Mouse (Mus musculus): Measurements from ENCODE around the gene Igsf8. TPM values are rescaled to one million over a fixed set of nuclear protein-coding genes. Genes with fewer than 3 reads are reported as not detected.

Gene Igsf8
- total and polyA plus RNA-seq, 3 experiments = 10.9 to 39.9 (median 13.5) TPM

DNA sequence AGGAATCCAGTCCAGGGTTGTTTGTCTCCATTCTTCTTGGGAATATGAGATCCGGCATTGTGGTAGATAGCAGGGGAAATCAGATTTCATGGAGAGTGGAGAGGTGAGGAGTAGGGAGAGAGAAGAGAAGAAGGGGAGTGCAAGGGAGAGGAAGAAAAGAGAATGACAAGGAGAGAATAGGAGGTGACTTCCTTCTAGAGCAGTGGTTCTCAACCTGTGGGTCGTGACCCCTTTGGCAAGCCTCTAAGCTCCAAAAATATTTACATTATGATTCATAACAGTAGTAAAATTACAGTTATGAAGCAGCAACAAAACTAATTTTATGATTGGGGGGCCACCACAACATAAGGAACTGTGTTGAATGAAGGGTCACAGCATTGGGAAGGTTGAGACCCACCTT, 71.5 kb downstream of the Igsf8 start:
- no peaks in the 10 kb centered on the region for H3K36me3 ChIP-seq (ENCODE audit: control insufficient read depth, insufficient read depth, low read length)
- DNase-seq = no peak
- H3K9ac ChIP-seq (ENCODE audit: low read depth, low read length) = no peak overlapping the region
- no peak overlapping the region for H3K27ac ChIP-seq
- 0 out of 2 replicates have a peak, but pooled peaks cover 4% of the 10 kb centered on the region for H3K27me3 ChIP-seq (ENCODE audit: control insufficient read depth, insufficient read depth, low read length)
- 79% methylated on average over 2 of the region's 2 CpGs for WGBS
- intact Hi-C loops (cut with DNase I) = no loop called here
- H3K4me1 ChIP-seq (ENCODE audit: control insufficient read depth, insufficient read depth, low read length) = no peaks in the 10 kb centered on the region
- H3K79me2 ChIP-seq (replicated peaks; ENCODE audit: control insufficient read depth, insufficient read depth, low read length) = no peaks in the 10 kb centered on the region
- TF ChIP-seq CTCF (IDR thresholded peaks at IDR 0.05) (no peak), POLR2A (IDR thresholded peaks at IDR 0.05; ENCODE audit: insufficient read depth, low read depth, low read length) (no peak), EP300 (IDR thresholded peaks at IDR 0.05; ENCODE audit: insufficient read depth, low read depth, low read length) (no peak)
- H3K4me3 ChIP-seq = no peak overlapping the region

- Histone ChIP-seq H3K27me3 (ENCODE audit: control insufficient read depth, insufficient read depth, low read length) (0 out of 2 replicates have a peak, but pooled peaks cover 4% of the 10 kb centered on the region), H3K36me3 (ENCODE audit: control insufficient read depth, insufficient read depth, low read length) (no peaks in the 10 kb centered on the region), H3K4me3 (no peak overlapping the region), H3K9ac (ENCODE audit: low read depth, low read length) (no peak overlapping the region), H3K79me2 (replicated peaks; ENCODE audit: control insufficient read depth, insufficient read depth, low read length) (no peaks in the 10 kb centered on the region), H3K27ac (no peak overlapping the region), H3K4me1 (ENCODE audit: control insufficient read depth, insufficient read depth, low read length) (no peaks in the 10 kb centered on the region)
- intact Hi-C loops (cut with DNase I) = no loop called here
- no peak for DNase-seq
- 0 out of 2 replicates have a peak, but pooled peaks have one; percentile 5 for TF ChIP-seq CTCF (IDR thresholded peaks at IDR 0.05)
- no peak for TF ChIP-seq EP300 (IDR thresholded peaks at IDR 0.05; ENCODE audit: insufficient read depth, low read depth, low read length)
- WGBS = 22% methylated on average over 3 of the region's 3 CpGs
Observed at GRCm38 (mm10) chr1:172333512-172333911, 72.1 kb downstream of the Igsf8 start.

DNA sequence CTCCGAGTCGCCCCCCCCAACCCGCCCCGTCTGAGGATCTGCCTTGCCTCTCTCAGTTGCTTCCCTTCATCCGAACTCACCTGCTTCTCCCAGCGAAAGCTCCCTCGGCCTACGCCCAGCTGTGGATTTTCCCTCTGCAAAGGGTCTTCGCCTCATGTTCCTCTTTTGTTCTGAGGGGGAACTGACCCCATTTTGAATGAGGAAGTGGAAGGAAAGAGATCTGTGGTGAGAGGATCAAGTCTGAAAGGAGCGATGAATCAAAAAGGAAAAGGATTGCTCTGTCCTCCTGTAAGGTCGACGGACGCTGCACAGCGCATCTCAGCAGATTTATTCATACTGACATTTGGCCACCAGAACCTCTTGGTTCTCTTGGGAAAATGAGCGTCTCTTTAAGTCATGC, 74.4 kb downstream of the Igsf8 start:
- no peaks in the 10 kb centered on the region for H3K4me1 ChIP-seq (ENCODE audit: control insufficient read depth, insufficient read depth, low read length)
- no peak overlapping the region for H3K9ac ChIP-seq (ENCODE audit: low read depth, low read length)
- no peak for DNase-seq
- no peaks in the 10 kb centered on the region for H3K36me3 ChIP-seq (ENCODE audit: control insufficient read depth, insufficient read depth, low read length)
- TF ChIP-seq EP300 (IDR thresholded peaks at IDR 0.05; ENCODE audit: insufficient read depth, low read depth, low read length) (no peak), CTCF (IDR thresholded peaks at IDR 0.05) (no peak), POLR2A (IDR thresholded peaks at IDR 0.05; ENCODE audit: insufficient read depth, low read depth, low read length) (no peak)
- intact Hi-C loops (cut with DNase I) = no loop called here
- no peak overlapping the region for H3K27ac ChIP-seq
- H3K4me3 ChIP-seq = no peak overlapping the region
- H3K79me2 ChIP-seq (replicated peaks; ENCODE audit: control insufficient read depth, insufficient read depth, low read length) = no peaks in the 10 kb centered on the region
- 64% methylated on average over 15 of the region's 15 CpGs for WGBS
- H3K27me3 ChIP-seq (ENCODE audit: control insufficient read depth, insufficient read depth, low read length) = no peaks in the 10 kb centered on the region

GRCm38 (mm10) chr1:172337411-172338185, 76.2 kb downstream of the Igsf8 start:
- Histone ChIP-seq H3K9ac (ENCODE audit: low read depth, low read length) (no peak overlapping the region), H3K4me3 (no peak overlapping the region), H3K36me3 (ENCODE audit: control insufficient read depth, insufficient read depth, low read length) (no peaks in the 10 kb centered on the region), H3K4me1 (ENCODE audit: control insufficient read depth, insufficient read depth, low read length) (no peaks in the 10 kb centered on the region), H3K27me3 (ENCODE audit: control insufficient read depth, insufficient read depth, low read length) (peaks cover 6% of the 10 kb centered on the region; the same call in 1 of the 2 replicates), H3K27ac (no peak overlapping the region), H3K79me2 (replicated peaks; ENCODE audit: control insufficient read depth, insufficient read depth, low read length) (no peaks in the 10 kb centered on the region)
- intact Hi-C loops (cut with DNase I) = no loop called here
- 30% methylated on average over 2 of the region's 2 CpGs for WGBS
- DNase-seq = no peak
- TF ChIP-seq POLR2A (IDR thresholded peaks at IDR 0.05; ENCODE audit: insufficient read depth, low read depth, low read length) (no peak), CTCF (IDR thresholded peaks at IDR 0.05) (no peak)

DNA sequence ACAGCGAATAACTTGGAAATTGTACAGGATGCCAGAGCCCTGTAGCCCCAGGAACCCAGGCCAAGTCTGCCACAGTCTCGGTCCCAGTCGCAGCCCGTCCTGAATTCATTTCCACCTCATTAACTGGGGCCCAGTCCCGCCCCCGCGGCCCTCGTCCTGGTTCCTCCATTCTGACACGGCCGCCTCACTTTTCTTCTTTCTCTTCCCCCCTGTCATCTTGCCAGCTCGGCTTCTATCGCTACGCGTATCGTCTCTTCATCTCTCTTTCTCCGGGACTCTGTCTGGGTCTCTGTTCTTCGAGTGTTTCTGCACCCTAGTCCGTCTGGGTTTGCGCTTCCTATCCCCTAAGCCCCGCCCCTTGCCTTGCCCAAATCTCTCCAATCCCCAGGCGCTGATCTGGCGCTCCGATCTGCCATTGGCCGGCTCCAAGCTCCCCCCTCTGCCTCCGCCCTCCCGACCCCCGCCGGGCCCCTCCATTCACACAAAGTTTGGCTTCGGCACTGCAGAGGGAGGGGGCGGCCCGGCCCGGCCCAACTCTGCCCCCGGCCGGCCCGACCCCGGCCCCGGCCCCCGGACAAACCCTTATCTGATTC, 79.4 kb downstream of the Igsf8 start, which contains the start of gene Kcnj10:
TSS of gene Kcnj10 (plus strand) at position 482 of the 593 bp plus-strand sequence.
- Histone ChIP-seq H3K4me1 (ENCODE audit: control insufficient read depth, insufficient read depth, low read length) (no peaks in the 10 kb centered on the region), H3K79me2 (replicated peaks; ENCODE audit: control insufficient read depth, insufficient read depth, low read length) (no peaks in the 10 kb centered on the region), H3K9ac (ENCODE audit: low read depth, low read length) (no peak within 1 kb of the TSS), H3K27me3 (ENCODE audit: control insufficient read depth, insufficient read depth, low read length) (peaks cover 6% of the 10 kb centered on the region; the same call in 1 of the 2 replicates), H3K4me3 (peak within 1 kb of the TSS; percentile 30), H3K27ac (no peak within 1 kb of the TSS), H3K36me3 (ENCODE audit: control insufficient read depth, insufficient read depth, low read length) (no peaks in the 10 kb centered on the region)
- 2% methylated on average over 38 of the region's 38 CpGs for WGBS
- DNase-seq = peak; percentile 55 to 67
- no peak for TF ChIP-seq CTCF (IDR thresholded peaks at IDR 0.05)
- TF ChIP-seq POLR2A (IDR thresholded peaks at IDR 0.05; ENCODE audit: insufficient read depth, low read depth, low read length) = no peak
- no peak for TF ChIP-seq EP300 (IDR thresholded peaks at IDR 0.05; ENCODE audit: insufficient read depth, low read depth, low read length)
- intact Hi-C loops (cut with DNase I) = no loop called here

DNA sequence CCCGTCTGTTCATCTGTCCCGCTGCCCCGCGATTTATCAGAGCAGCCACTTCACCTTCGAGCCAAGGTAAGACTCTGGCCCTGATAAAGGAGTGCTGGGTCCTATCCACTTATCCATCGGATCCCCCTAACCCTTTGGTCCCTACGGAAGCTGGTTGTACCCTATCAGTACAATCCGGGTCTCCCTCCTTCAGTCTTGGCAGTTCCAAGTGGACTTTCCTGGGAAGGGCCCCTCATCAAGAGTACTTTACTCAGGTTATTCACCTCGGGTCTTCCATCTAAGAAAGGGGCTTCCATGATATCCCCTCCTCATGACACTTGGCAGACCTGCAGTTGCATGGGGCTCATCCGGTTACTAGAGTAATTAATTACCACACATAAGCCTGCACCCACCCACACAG, 79.9 kb downstream of the Igsf8 start:
- Histone ChIP-seq H3K9ac (ENCODE audit: low read depth, low read length) (no peak overlapping the region), H3K36me3 (ENCODE audit: control insufficient read depth, insufficient read depth, low read length) (no peaks in the 10 kb centered on the region), H3K4me1 (ENCODE audit: control insufficient read depth, insufficient read depth, low read length) (no peaks in the 10 kb centered on the region), H3K4me3 (no peak overlapping the region), H3K79me2 (replicated peaks; ENCODE audit: control insufficient read depth, insufficient read depth, low read length) (no peaks in the 10 kb centered on the region), H3K27ac (no peak overlapping the region), H3K27me3 (ENCODE audit: control insufficient read depth, insufficient read depth, low read length) (peaks cover 6% of the 10 kb centered on the region; the same call in 1 of the 2 replicates)
- DNase-seq = no peak
- TF ChIP-seq CTCF (IDR thresholded peaks at IDR 0.05) (no peak), EP300 (IDR thresholded peaks at IDR 0.05; ENCODE audit: insufficient read depth, low read depth, low read length) (no peak), POLR2A (IDR thresholded peaks at IDR 0.05; ENCODE audit: insufficient read depth, low read depth, low read length) (no peak)
- intact Hi-C loops (cut with DNase I) = no loop called here
- 11% methylated on average over 10 of the region's 10 CpGs for WGBS
